ENCODE assay signal across 24 mouse cellular contexts in genomic region chr5:20748856-20749255, GRCm38 (mm10).
"Had no signal": no experiment of that assay in that cellular context is flagged by ENCODE, and none has a peak within 500 bp of the region (broad histone marks: within the 10 kb centered on the region; RNA-seq: fewer than 3 reads in every experiment).

No protein-coding gene starts in this region.

- H3K27ac ChIP-seq: heart, embryonic 10.5 days; hindbrain, embryonic 10.5 days; hindbrain, embryonic 12.5 days; hindbrain, embryonic 14.5 days; intestine, embryonic 15.5 days; kidney, postnatal 0 days; limb, embryonic 13.5 days; limb, embryonic 15.5 days; liver, embryonic 12.5 days had no signal

- DNase-seq: gastrocnemius, postnatal 14 days; gastrocnemius, postnatal 36 days; heart, postnatal 10 days; heart, postnatal 4 days; kidney, adult 18-20 months; kidney, adult 8-10 months; kidney, postnatal 14 days; kidney, postnatal 36 days; layer of hippocampus, adult 9-11 months; layer of hippocampus, postnatal 36 days; left cerebral cortex, postnatal 4 days had no signal

- H3K4me1 ChIP-seq: heart, embryonic 10.5 days; heart, embryonic 12.5 days; intestine, embryonic 15.5 days; limb, embryonic 13.5 days; limb, embryonic 15.5 days; liver, embryonic 12.5 days had no signal

- H3K27me3 ChIP-seq: heart, embryonic 12.5 days; hindbrain, embryonic 12.5 days; intestine, embryonic 15.5 days; limb, embryonic 13.5 days; limb, embryonic 15.5 days; liver, embryonic 12.5 days had no signal

- H3K9ac ChIP-seq: heart, embryonic 12.5 days; hindbrain, embryonic 12.5 days; hindbrain, embryonic 14.5 days; intestine, embryonic 15.5 days; limb, embryonic 13.5 days; limb, embryonic 15.5 days; liver, embryonic 12.5 days had no signal

- H3K9me3 ChIP-seq: heart, embryonic 10.5 days; heart, embryonic 12.5 days; hindbrain, embryonic 10.5 days; hindbrain, embryonic 12.5 days; intestine, embryonic 15.5 days; limb, embryonic 13.5 days; limb, embryonic 15.5 days; liver, embryonic 12.5 days had no signal

- H3K4me2 ChIP-seq: heart, embryonic 12.5 days; hindbrain, embryonic 12.5 days; hindbrain, embryonic 14.5 days; intestine, embryonic 15.5 days; limb, embryonic 13.5 days; limb, embryonic 15.5 days; liver, embryonic 12.5 days had no signal

- H3K4me3 ChIP-seq: heart, embryonic 10.5 days; heart, embryonic 12.5 days; hindbrain, embryonic 10.5 days; hindbrain, embryonic 12.5 days; intestine, embryonic 15.5 days; limb, embryonic 13.5 days; limb, embryonic 15.5 days; liver, embryonic 12.5 days had no signal

- ATAC-seq: hindbrain, embryonic 16.5 days; inflammation-experienced regulatory T-cells, adult 6 months; intestine, embryonic 15.5 days; intestine, postnatal 0 days; liver, embryonic 12.5 days had no signal

- H3K36me3 ChIP-seq: heart, embryonic 10.5 days; heart, embryonic 12.5 days; hindbrain, embryonic 10.5 days; hindbrain, embryonic 12.5 days; intestine, embryonic 15.5 days; limb, embryonic 13.5 days; limb, embryonic 15.5 days; liver, embryonic 12.5 days had no signal
